Mouse (Mus musculus) cortical plate, adult 2 months (tissue): ENCODE data around the gene Cdc73. TPM values are rescaled to one million over a fixed set of nuclear protein-coding genes. Genes with fewer than 3 reads are reported as not detected.

Experiments used
- H3K27ac ChIP-seq: fragments of 200-500 bp; 2 replicates; pipeline ENCODE4 v1.5.1; 2012; ENCODE audit warnings: low read length, control low read depth, inconsistent platforms; ENCODE audit not compliant: insufficient read depth
- H3K4me1 ChIP-seq: fragments of 200-500 bp; 2 replicates; pipeline ENCODE4 v1.6.1; 2011; ENCODE audit warnings: low read length; ENCODE audit not compliant: control insufficient read depth, insufficient read depth
- H3K4me3 ChIP-seq: fragments of 200-500 bp; 2 replicates; pipeline ENCODE4 v1.5.1; 2011; ENCODE audit warnings: mild to moderate bottlenecking, low read length, control low read depth; ENCODE audit not compliant: insufficient read depth
- CTCF ChIP-seq: fragments of 200-500 bp; IDR thresholded peaks from 2 replicates; pipeline ENCODE4 v1.5.1; 2011; ENCODE audit warnings: mild to moderate bottlenecking, control low read depth, low read length; ENCODE audit not compliant: insufficient read depth; ENCODE audit errors: extremely low read depth
- POLR2A ChIP-seq: fragments of 200-500 bp; IDR thresholded peaks from 2 replicates; pipeline ENCODE4 v1.6.1; 2011; ENCODE audit warnings: mild to moderate bottlenecking, low read length, control low read depth; ENCODE audit not compliant: insufficient read depth; ENCODE audit errors: extremely low read depth
- polyA plus RNA-seq: library from polyadenylated mRNA; depleted of rRNA; stranded (reverse); fragments of >200 nt; gene quantifications from 2 replicates; pipeline ENCODE4 v1.2.3, GENCODE M21; 2012; rRNA removed

Cdc73 gene
- polyA plus RNA-seq, 1 experiment, result 14.1 TPM

DNA sequence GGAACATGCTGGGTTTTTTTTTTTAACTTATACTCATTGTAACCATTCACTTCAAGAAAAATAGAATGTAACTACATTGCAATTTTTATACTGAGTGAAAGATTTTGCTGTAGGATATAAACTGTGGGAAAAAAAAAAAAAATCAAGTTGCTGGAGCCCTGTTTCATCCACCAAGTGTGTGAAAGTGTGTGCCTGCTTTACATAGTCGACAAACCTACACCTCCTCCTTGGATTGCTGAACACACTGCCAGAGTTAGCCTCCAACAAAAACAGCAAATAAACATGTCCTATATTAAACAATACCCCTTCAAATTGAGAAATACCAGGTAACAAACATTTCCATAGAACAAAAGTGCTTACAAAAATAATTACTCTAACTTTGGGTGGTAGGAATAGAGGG lies 70.3 kb downstream of the Cdc73 start:
- no peak for TF ChIP-seq POLR2A
- TF ChIP-seq CTCF, result no peak
- H3K4me3 ChIP-seq, result no peak overlapping the region
- H3K27ac ChIP-seq, result no peak overlapping the region
- H3K4me1 ChIP-seq, result no peaks in the 10 kb centered on the region; the same call in 1 of the 2 replicates

DNA sequence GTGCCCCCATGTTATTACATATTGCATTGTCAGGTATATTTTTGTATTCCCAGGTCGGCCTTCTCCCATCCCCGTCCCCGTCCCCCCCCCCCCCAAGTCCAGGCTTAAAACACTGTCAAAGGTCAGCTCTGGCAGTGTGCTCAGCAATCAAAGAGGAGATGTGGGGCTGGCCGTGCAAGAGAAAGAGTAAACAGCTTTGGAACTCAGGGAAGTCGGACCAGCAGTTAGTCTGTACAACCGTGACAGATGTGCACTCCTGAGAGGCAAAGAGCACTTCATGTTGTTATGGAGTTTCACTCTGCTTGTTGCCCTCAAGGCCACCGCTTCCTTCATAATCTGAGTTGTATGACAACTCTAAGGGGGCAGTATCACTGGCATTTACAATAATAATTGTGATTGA lies 71.4 kb downstream of the Cdc73 start:
- TF ChIP-seq POLR2A (no peak), CTCF (no peak)
- H3K4me1 ChIP-seq, result no peaks in the 10 kb centered on the region; the same call in 1 of the 2 replicates
- H3K27ac ChIP-seq, result no peak overlapping the region
- no peak overlapping the region for H3K4me3 ChIP-seq

- Histone ChIP-seq H3K27ac (no peak overlapping the region), H3K4me1 (no peaks in the 10 kb centered on the region), H3K4me3 (no peak overlapping the region)
- TF ChIP-seq POLR2A (no peak), CTCF (no peak)
Measured at GRCm38 (mm10) chr1:143622634-143623033, 80.1 kb downstream of the Cdc73 start.

DNA sequence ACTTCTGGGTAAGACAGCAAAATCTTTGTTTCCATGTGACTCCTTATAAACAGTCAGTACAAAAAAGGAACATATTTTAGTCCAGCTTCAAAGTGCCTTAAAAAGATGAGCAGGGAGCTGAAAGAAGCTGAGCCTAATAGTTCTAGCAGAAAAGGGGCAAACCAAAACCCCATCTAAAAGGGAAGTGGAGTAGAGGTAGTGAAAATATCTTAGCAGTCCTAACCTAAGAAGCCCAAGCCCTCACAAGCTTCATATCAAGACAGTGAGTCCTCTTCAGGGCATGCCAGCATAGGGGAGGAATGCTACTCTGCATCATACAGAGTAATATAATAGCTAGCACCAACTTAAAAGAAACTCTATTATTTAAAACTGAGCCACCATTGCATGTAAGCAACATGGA lies 80.8 kb downstream of the Cdc73 start:
- TF ChIP-seq POLR2A, result no peak
- no peak for TF ChIP-seq CTCF
- no peak overlapping the region for H3K27ac ChIP-seq
- H3K4me3 ChIP-seq, result no peak overlapping the region
- H3K4me1 ChIP-seq, result no peaks in the 10 kb centered on the region

DNA sequence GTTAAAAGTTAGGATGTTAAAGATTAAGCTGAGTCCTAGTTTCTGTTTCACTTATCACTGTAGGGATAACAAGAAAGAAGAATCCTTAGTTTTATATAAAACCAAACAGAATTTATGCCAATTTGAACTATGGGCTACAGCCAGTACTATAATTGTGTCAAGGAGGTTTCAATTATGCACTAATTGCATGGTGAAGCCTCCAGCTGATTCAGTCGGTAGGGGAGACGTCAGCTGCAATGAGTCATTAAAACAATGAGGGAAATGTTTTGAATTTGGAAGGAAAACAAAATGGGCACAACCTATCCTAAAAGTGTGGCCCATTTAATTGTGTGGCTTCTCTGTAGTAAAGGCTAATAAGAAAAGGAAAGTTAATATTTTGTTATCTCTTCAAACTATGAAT lies 82.9 kb downstream of the Cdc73 start:
- no peak overlapping the region for H3K4me3 ChIP-seq

DNA sequence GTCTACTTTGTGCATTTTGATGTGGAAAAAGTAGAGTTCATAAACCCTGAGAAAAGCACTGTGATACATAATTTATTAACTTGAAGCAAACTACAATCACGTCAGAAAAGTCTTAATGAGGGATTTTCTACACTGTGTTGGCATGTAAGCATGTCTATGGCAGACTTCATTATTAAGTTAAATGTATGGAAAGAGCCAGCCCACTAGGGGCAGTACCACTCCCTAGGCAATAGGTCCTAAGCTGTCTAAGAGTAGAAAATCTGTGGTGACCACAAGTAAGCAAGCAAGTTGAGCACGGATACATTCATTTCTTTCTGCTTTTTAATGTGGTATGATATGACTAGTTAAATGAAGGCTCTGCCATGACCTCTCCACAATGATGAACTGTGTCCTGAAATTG lies 89.8 kb downstream of the Cdc73 start:
- H3K27ac ChIP-seq, result no peak overlapping the region
- no peak overlapping the region for H3K4me3 ChIP-seq
- TF ChIP-seq CTCF (no peak), POLR2A (no peak)
- no peaks in the 10 kb centered on the region for H3K4me1 ChIP-seq

More for the DNA sequence above, 82.9 kb downstream of the Cdc73 start:
- no peak for TF ChIP-seq CTCF
- TF ChIP-seq POLR2A, result no peak
- Histone ChIP-seq H3K27ac (no peak overlapping the region), H3K4me1 (no peaks in the 10 kb centered on the region)

DNA sequence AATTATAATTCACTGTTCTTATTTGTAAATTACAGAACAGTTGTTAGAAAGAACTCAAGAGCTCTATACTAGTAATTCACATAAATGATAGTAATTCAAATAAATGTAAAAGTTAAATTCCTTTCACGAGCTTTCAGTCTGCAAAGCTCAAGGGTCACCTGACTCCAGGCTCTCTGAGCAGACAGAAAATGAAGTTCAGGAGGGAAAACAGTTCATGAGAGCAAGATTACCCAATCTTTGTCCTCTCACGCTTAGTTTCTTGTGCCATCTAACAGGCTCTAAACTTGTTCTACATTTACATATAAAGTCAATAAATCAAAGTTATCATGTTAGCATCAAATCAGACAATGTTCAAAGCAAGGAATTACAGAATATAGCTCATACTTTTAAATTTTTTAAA lies 93.8 kb downstream of the Cdc73 start:
- TF ChIP-seq POLR2A (no peak), CTCF (no peak)
- Histone ChIP-seq H3K4me1 (no peaks in the 10 kb centered on the region), H3K4me3 (no peak overlapping the region), H3K27ac (no peak overlapping the region)

DNA sequence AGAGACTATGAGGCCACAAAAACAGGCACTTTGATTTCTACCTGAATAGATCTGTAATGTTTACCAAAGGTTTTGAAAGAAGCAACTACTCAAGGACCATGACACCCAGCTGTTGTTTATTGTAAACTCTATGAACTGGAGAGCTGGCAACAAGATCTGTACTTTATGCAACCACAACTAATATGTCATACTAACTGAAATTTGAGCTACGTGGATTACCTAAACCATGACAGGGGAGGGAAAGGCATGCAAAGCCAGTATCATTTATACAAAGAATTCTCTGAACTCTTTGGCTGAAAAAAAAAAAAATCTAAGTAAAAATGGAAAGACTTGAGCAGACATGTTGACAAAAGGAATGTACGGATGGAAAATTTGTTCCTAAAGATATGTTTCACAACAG lies 105.8 kb downstream of the Cdc73 start:
- Histone ChIP-seq H3K4me1 (no peaks in the 10 kb centered on the region), H3K27ac (no peak overlapping the region), H3K4me3 (no peak overlapping the region)
- TF ChIP-seq POLR2A, result no peak

DNA sequence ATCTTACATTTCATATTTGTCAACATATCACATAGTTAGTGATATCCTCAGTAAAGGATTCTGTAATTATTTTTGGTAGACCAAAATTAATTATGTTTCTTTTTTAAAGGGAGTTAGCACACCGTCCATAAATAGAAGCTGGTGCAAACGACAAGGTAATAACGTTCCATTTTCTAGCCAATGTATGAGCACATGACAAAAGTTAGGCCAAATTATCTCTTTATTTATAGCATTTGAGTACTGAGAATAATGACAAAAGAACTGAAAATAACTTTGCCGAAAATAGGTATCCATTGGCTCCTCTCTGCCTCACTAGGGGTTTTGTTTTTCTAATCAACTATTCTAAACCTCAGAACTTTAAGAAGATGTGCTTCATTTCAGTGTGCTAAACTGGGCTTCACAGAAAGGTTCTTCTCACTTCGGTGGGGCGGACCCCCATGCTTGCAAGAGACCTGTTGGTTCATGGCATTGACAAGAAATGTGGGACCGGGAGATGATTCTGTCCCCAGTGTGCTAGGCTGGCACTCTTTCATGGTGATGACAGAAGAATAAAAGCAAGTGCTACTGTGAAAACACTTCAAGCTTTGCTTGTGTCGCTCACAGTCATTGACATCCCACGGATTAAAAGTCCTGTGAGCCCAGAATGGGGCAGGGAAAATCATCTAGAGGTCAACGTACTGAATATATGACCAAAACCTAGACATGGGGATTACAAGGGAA lies 125.7 kb downstream of the Cdc73 start:
- TF ChIP-seq CTCF, result no peak
- no peak for TF ChIP-seq POLR2A
- H3K27ac ChIP-seq, result no peak overlapping the region
- H3K4me1 ChIP-seq, result no peaks in the 10 kb centered on the region
- H3K4me3 ChIP-seq, result no peak overlapping the region

DNA sequence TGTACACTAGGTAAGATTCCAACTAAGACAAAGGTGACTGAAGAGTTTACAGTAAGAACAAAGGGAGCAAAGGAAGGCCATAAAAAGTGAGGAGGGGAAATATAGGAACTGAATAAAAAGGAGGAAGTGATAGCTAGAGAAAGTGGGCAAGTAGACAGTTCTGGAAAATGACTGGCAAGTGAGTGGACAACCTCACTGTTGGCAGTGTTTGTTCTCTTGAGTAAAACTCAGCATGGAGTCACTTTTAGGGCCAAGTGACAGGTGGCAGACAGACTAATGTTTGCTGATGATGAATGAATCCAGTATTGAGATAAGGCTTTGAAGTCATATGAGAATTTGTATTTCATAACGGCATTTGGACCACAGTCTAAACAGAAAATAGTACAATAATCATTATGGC lies 144.5 kb downstream of the Cdc73 start:
- TF ChIP-seq CTCF, result no peak
- TF ChIP-seq POLR2A, result no peak
- Histone ChIP-seq H3K4me1 (no peaks in the 10 kb centered on the region), H3K27ac (no peak overlapping the region), H3K4me3 (no peak overlapping the region)

DNA sequence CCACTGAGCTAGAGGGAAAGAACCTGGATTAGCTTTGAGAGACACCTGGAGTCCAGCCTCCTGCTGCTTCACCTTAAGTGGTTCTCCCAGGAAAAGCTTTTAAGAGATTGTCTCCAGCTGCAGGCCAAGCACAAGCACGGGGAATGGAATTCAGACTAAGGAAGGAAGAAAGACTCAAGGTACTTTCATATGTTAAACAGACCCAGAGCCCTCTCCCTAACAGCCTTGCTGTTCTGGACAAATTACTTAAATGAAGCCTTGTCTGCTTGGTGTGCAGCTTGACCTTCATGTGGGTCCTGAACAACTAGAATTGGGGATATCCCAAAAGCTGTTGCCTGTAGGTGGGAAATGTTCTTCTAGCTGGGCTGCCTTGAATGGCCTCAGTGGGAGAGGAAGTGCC lies 147.2 kb downstream of the Cdc73 start:
- Histone ChIP-seq H3K4me3 (no peak overlapping the region), H3K4me1 (no peaks in the 10 kb centered on the region), H3K27ac (no peak overlapping the region)
- TF ChIP-seq POLR2A, result no peak
- no peak for TF ChIP-seq CTCF

GRCm38 (mm10) chr1:143554621-143555020 lies 148.1 kb downstream of the Cdc73 start:
- Histone ChIP-seq H3K4me3 (no peak overlapping the region), H3K27ac (no peak overlapping the region), H3K4me1 (no peaks in the 10 kb centered on the region)
- TF ChIP-seq POLR2A (no peak), CTCF (no peak)

Other genes with a start within 250 kb of the Cdc73 start
- gene B3galt2, start 62.2 kb downstream of the Cdc73 start, polyA plus RNA-seq, result 8.7 and 9.7 TPM in 2 replicates
- gene Glrx2, start 13.4 kb upstream of the Cdc73 start, polyA plus RNA-seq, result 107 and 128 TPM in 2 replicates
- 13.0 and 13.5 TPM in 2 replicates for gene Trove2, start 74.2 kb upstream of the Cdc73 start, polyA plus RNA-seq
- gene Uchl5, start 74.4 kb upstream of the Cdc73 start, polyA plus RNA-seq, result 32.0 and 33.6 TPM in 2 replicates